Mouse (Mus musculus): Measurements from ENCODE around the gene Gm33815. TPM values are rescaled to one million over a fixed set of nuclear protein-coding genes. Genes with fewer than 3 reads are reported as not detected.
"Not testable (repeated sequence)": the region's sequence is repeated elsewhere in the genome, so short reads cannot be mapped to it uniquely, and the experiment has no call there.

The Gm33815 gene
- polyA plus RNA-seq (2012; fragmentation: generic; extraction: Trizol) = not detected
- long read RNA-seq, experiment 1 = 0 reads
- long read RNA-seq, experiment 2 = 0 reads

DNA sequence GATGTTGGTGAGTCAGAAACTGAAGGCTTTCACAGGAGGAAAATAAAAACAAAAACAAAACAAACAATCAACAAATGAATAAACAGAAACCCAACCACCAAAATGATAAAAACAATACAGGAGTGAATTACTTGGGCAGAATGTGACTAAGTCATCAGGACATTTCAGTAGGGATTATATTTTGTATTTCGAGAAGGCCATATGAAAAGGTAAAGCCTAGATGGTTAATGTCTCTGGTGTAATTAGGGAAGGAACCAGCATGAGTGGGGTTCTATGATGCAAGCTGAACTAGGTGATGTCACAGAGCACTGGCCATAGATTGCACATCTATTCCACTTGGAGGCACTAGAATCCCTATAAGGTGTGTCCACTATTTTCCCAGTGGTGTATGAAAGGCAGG lies at the start of gene Gm33815:
Gene Gm33815, plus strand, starts transcription at position 301 of the 400 bp plus-strand sequence.
- H3K79me3 ChIP-seq (ENCODE audit: low read depth); H3K27me3 ChIP-seq (ENCODE audit: control insufficient read depth, insufficient read depth, insufficient read length); H3K79me2 ChIP-seq (ENCODE audit: control insufficient read depth, insufficient read depth); H3K4me3 ChIP-seq (ENCODE audit: insufficient read depth, poor library complexity, severe bottlenecking); H3ac ChIP-seq (ENCODE audit: control insufficient read depth, insufficient read length, low read depth); H3K36me3 ChIP-seq (ENCODE audit: control insufficient read depth, insufficient read depth): not testable (repeated sequence)
